Mouse (Mus musculus) G1E (cell line): ENCODE measurements around the gene Prom1. TPM values are rescaled to one million over a fixed set of nuclear protein-coding genes. Genes with fewer than 3 reads are reported as not detected.
"Not testable (repeated sequence)": the region's sequence is repeated elsewhere in the genome, so short reads cannot be mapped to it uniquely, and the experiment has no call there.

ENCODE experiments used
- ATAC-seq: 2 replicates; pipeline ENCODE4 v1.8.0; 2016; ENCODE audit warnings: mild to moderate bottlenecking; ENCODE audit not compliant: insufficient number of reproducible peaks, poor library complexity, low FRiP score, severe bottlenecking; ENCODE audit errors: extremely low read depth
- DNase-seq: peaks from one replicate; pipeline ENCODE4 v3.0.0; 2012; ENCODE audit warnings: low spot score
- H3K27me3 ChIP-seq: 2 replicates; pipeline ENCODE4 v1.6.1; 2012; ENCODE audit warnings: mild to moderate bottlenecking, low read length, inconsistent platforms; ENCODE audit not compliant: insufficient read depth
- H3K36me3 ChIP-seq: replicated peaks from 2 replicates; pipeline ENCODE3; 2012; ENCODE audit warnings: mild to moderate bottlenecking, inconsistent platforms
- H3K4me1 ChIP-seq: 2 replicates; pipeline ENCODE4 v1.6.1; 2012; ENCODE audit warnings: low read depth, low read length, inconsistent platforms, mixed read lengths; ENCODE audit not compliant: insufficient read depth
- H3K4me3 ChIP-seq: 2 replicates; pipeline ENCODE4 v1.5.1; 2012; ENCODE audit warnings: low read depth, mild to moderate bottlenecking, inconsistent platforms, low read length, moderate library complexity, mixed read lengths
- H3K9me3 ChIP-seq: replicated peaks from 2 replicates; pipeline ENCODE4 v1.6.1; 2012; ENCODE audit warnings: inconsistent platforms
- CTCF ChIP-seq: IDR thresholded peaks from 2 replicates; pipeline ENCODE4 v1.5.1; 2012; ENCODE audit warnings: low read depth, low read length, inconsistent platforms, mixed read lengths
- GATA1 ChIP-seq: IDR thresholded peaks from 2 replicates; pipeline ENCODE4 v1.6.1; 2012; ENCODE audit warnings: borderline replicate concordance, low read length, inconsistent platforms, mixed read lengths
- GATA2 ChIP-seq: IDR thresholded peaks from 2 replicates; pipeline ENCODE4 v1.6.1; 2012; ENCODE audit warnings: low read depth, low read length, inconsistent platforms, borderline replicate concordance
- POLR2AphosphoS5 ChIP-seq: IDR thresholded peaks from 2 replicates; pipeline ENCODE4 v1.6.1; 2012; ENCODE audit warnings: low read depth, low read length, inconsistent platforms; ENCODE audit not compliant: insufficient replicate concordance
- TAL1 ChIP-seq: conservative IDR thresholded peaks from 2 replicates; pipeline ENCODE4 v1.6.1; 2012; ENCODE audit warnings: low read depth, low read length, inconsistent platforms, mixed read lengths
- polyA plus RNA-seq: library from polyadenylated mRNA; stranded (reverse); fragments of >175 nt; gene quantifications from 2 replicates; pipeline ENCODE4 v1.2.3, GENCODE M21; 2012
- total RNA-seq, 2 experiments: library from RNA; stranded (forward) in 1 of 2; stranded (reverse) in 1 of 2; fragments of 200-1000 nt in 1 of 2; fragments of >200 nt in 1 of 2; fragmentation: Nextera tagmentation in 1 of 2; gene quantifications; 2 replicates each; pipeline ENCODE4 v1.2.3; 2014 to 2017

Gene Prom1
- not detected in 2 replicates for total RNA-seq (2014; fragmentation: Nextera tagmentation)
- total RNA-seq (2017): 0.17 and 0.33 TPM in 2 replicates
- polyA plus RNA-seq: not detected in 2 replicates

GRCm38 (mm10) chr5:44101231-44102110 lies at the start of gene Prom1:
Prom1 (minus strand) TSS chr5:44102032.
- Histone ChIP-seq H3K4me1 (no peaks in the 10 kb centered on the region), H3K36me3 (no peaks in the 10 kb centered on the region), H3K4me3 (no peak within 1 kb of the TSS), H3K9me3 (no peaks in the 10 kb centered on the region), H3K27me3 (peaks cover 18% of the 10 kb centered on the region)
- DNase-seq (no peak), ATAC-seq (no peak)
- no peak for TF ChIP-seq CTCF
- no peak for TF ChIP-seq TAL1
- no peak for TF ChIP-seq GATA2
- no peak for TF ChIP-seq GATA1
- TF ChIP-seq POLR2AphosphoS5: no peak

GRCm38 (mm10) chr5:44147732-44148131 lies 45.9 kb upstream of the Prom1 start:
- Histone ChIP-seq H3K4me1 (no peaks in the 10 kb centered on the region), H3K27me3 (peaks cover 35% of the 10 kb centered on the region), H3K9me3 (peaks cover 9% of the 10 kb centered on the region), H3K36me3 (no peaks in the 10 kb centered on the region), H3K4me3 (no peak overlapping the region)
- no peak for ATAC-seq
- TF ChIP-seq CTCF (no peak), GATA2 (no peak), TAL1 (no peak), POLR2AphosphoS5 (no peak), GATA1 (no peak)
- no peak for DNase-seq

- no peak for DNase-seq
- no peaks in the 10 kb centered on the region for H3K36me3 ChIP-seq
- peaks cover 32% of the 10 kb centered on the region for H3K27me3 ChIP-seq
- no peak overlapping the region for H3K4me3 ChIP-seq
- no peak for ATAC-seq
- TF ChIP-seq GATA2 (no peak), CTCF (no peak), GATA1 (no peak), TAL1 (no peak), POLR2AphosphoS5 (no peak)
- peaks cover 9% of the 10 kb centered on the region for H3K9me3 ChIP-seq
- no peaks in the 10 kb centered on the region for H3K4me1 ChIP-seq
These were observed 44.9 kb upstream of the Prom1 start for GRCm38 (mm10) chr5:44146437-44147332.

- Histone ChIP-seq H3K9me3 (no peaks in the 10 kb centered on the region), H3K27me3 (peaks cover 31% of the 10 kb centered on the region), H3K4me3 (no peak overlapping the region), H3K4me1 (no peaks in the 10 kb centered on the region), H3K36me3 (no peaks in the 10 kb centered on the region)
- TF ChIP-seq POLR2AphosphoS5: no peak
- no peak for TF ChIP-seq TAL1
- TF ChIP-seq GATA2: no peak
- no peak for TF ChIP-seq GATA1
- no peak for TF ChIP-seq CTCF
- DNase-seq (no peak), ATAC-seq (no peak)
These were observed 41.8 kb upstream of the Prom1 start for GRCm38 (mm10) chr5:44143467-44144235.

- Histone ChIP-seq H3K4me1 (no peaks in the 10 kb centered on the region), H3K9me3 (peaks cover 4% of the 10 kb centered on the region; the same call in 1 of the 2 replicates), H3K36me3 (no peaks in the 10 kb centered on the region), H3K27me3 (peaks cover 2% of the 10 kb centered on the region), H3K4me3 (no peak overlapping the region)
- DNase-seq (no peak), ATAC-seq (no peak)
- TF ChIP-seq GATA2 (no peak), TAL1 (no peak), GATA1 (no peak), CTCF (no peak), POLR2AphosphoS5 (no peak)
These were observed 25.7 kb upstream of the Prom1 start for GRCm38 (mm10) chr5:44127487-44127886.

GRCm38 (mm10) chr5:44126574-44126973 lies 24.7 kb upstream of the Prom1 start:
- not testable (repeated sequence) for H3K4me1 ChIP-seq, H3K4me3 ChIP-seq, ATAC-seq, H3K36me3 ChIP-seq, DNase-seq, H3K9me3 ChIP-seq, H3K27me3 ChIP-seq
